Comparison of ENCODE assay signal across 1 mouse cellular context in the genomic region with DNA sequence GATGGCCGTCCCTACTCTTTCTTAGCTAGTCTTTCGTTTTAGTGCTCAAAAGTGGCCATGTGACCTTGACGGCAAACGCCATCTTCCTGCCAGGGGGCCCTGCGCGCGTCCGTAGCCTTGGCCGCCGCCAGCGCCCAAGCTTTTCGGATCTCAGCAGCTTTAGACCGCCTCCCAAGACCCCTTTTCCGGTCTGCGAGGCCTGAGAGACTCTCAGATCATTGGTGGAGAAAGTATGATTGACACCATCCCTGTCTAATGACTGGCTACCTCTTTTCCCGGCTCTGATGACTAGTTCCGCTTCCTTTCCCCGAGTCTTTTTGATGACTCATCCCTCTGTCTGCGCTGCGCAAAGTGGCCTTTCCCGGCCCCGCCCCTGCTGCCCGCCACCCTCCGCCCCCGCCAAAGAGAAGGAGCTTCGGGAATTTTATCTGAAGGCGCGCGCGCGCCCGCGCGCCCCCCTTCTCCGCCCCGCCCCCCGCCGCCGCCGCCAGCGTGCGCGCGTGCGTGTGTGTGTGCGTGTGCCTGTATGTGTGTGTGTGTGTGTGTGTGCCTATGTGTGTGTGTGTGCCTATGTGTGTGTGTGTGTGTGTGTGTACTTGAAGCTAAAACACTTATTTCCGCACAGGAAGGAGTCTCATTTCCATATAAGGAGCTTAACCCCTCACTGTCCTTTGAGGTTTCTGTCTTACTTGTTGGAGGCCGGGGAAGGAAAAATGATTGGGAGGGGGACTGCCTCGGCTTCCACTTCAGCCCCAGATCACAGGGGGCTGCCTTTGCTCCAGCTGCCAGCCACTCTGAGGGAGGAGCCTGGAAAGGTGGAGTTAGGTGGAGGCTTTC.
A peak's percentile ranks its signal among the peaks of the same experiment; 100 is the strongest.
TF ChIP-seq lines count a peak whose summit lies in the region.

No protein-coding gene starts in this region.

TF ChIP-seq in MEL, 35 proteins besides CTCF, POLR2A, EP300 and RAD21 (continued from another document):
- TF ChIP-seq ZNF384 (IDR thresholded peaks at IDR 0.05; ENCODE audit: low read depth, low read length), result no peak
- peak; percentile 60 for TF ChIP-seq SIN3A (IDR thresholded peaks at IDR 0.05; ENCODE audit: low read length)
- TF ChIP-seq KAT2A (conservative IDR thresholded peaks at IDR 0.05; ENCODE audit: low read depth, low read length), result no peak; the same call in 1 of the 2 replicates
- TF ChIP-seq TBP (IDR thresholded peaks at IDR 0.05; ENCODE audit: low read depth, low read length), result no peak; the same call in none of the 2 replicates
- TF ChIP-seq MXI1 (IDR thresholded peaks at IDR 0.05; ENCODE audit: low read depth, low read length), result peak; percentile 44; the same call in 1 of the 2 replicates
- TF ChIP-seq MEF2A (IDR thresholded peaks at IDR 0.05; ENCODE audit: extremely low read depth, insufficient replicate concordance, low read depth, low read length, poor library complexity, severe bottlenecking), result no peak
- no peak for TF ChIP-seq POLR2AphosphoS2 (IDR thresholded peaks at IDR 0.05; ENCODE audit: low read length)
- 0 out of 2 replicates have a peak, but pooled peaks have one; percentile 10 for TF ChIP-seq GATA1 (IDR thresholded peaks at IDR 0.05; ENCODE audit: low read depth, low read length)
- 0 out of 2 replicates have a peak, but pooled peaks have one; percentile 54 for TF ChIP-seq E2F4 (IDR thresholded peaks at IDR 0.05; ENCODE audit: borderline replicate concordance, low read depth, low read length)
- no peak; the same call in 1 of the 2 replicates for TF ChIP-seq CHD2 (IDR thresholded peaks at IDR 0.05; ENCODE audit: low read length)
- peak in 1 of 2 experiments; percentile 24; a peak in 1 of 4 replicates for TF ChIP-seq USF2 (IDR thresholded peaks at IDR 0.05; ENCODE audit: borderline replicate concordance in 1 of 2, insufficient read depth in 1 of 2, low read depth in 1 of 2, low read length in 2 of 2)
- TF ChIP-seq CHD1 (IDR thresholded peaks at IDR 0.05; ENCODE audit: low read depth, low read length), result no peak
- TF ChIP-seq NELFE (IDR thresholded peaks at IDR 0.05; ENCODE audit: low read depth, low read length), result peak; percentile 62
- TF ChIP-seq NRF1 (IDR thresholded peaks at IDR 0.05; ENCODE audit: insufficient read depth, low read depth, low read length, poor library complexity, severe bottlenecking), result peak; percentile 55
- TF ChIP-seq ELF1 (IDR thresholded peaks at IDR 0.05; ENCODE audit: low read depth, low read length), result peak; percentile 59; the same call in 1 of the 2 replicates
- peak; percentile 84 for TF ChIP-seq USF1 (IDR thresholded peaks at IDR 0.05; ENCODE audit: low read depth, low read length)
- TF ChIP-seq ZKSCAN1 (IDR thresholded peaks at IDR 0.05; ENCODE audit: low read depth, low read length), result no peak
- no peak for TF ChIP-seq ZMIZ1 (IDR thresholded peaks at IDR 0.05; ENCODE audit: low read depth, low read length)
- TF ChIP-seq ETS1 (IDR thresholded peaks at IDR 0.05; ENCODE audit: low read depth, low read length), result peak; percentile 72; the same call in 1 of the 2 replicates
- no peak for TF ChIP-seq GABPA (IDR thresholded peaks at IDR 0.05; ENCODE audit: low read depth, low read length)
- peak; percentile 85; the same call in 1 of the 2 replicates for TF ChIP-seq MAZ (IDR thresholded peaks at IDR 0.05; ENCODE audit: low read depth, low read length)
- TF ChIP-seq MYB (IDR thresholded peaks at IDR 0.05; ENCODE audit: low read depth, low read length), result no peak
- no peak for TF ChIP-seq BHLHE40 (IDR thresholded peaks at IDR 0.05; ENCODE audit: borderline replicate concordance, low read depth, low read length)
- TF ChIP-seq TCF12 (IDR thresholded peaks at IDR 0.05; ENCODE audit: low read depth, low read length), result no peak; the same call in 1 of the 2 replicates
- TF ChIP-seq JUND (IDR thresholded peaks at IDR 0.05; ENCODE audit: low read depth, low read length), result peak; percentile 52; the same call in 1 of the 2 replicates
- no peak for TF ChIP-seq TAL1 (IDR thresholded peaks at IDR 0.05; ENCODE audit: low read length)
- no peak for TF ChIP-seq SMC3 (IDR thresholded peaks at IDR 0.05; ENCODE audit: low read depth, low read length)
- TF ChIP-seq ZC3H11A (IDR thresholded peaks at IDR 0.05; ENCODE audit: low read depth, low read length), result no peak
- no peak for TF ChIP-seq RCOR1 (IDR thresholded peaks at IDR 0.05; ENCODE audit: low read depth, low read length)
